In genomic region chr17:68273527-68273926, GRCm38 (mm10) we compare ENCODE assay signal across 9 mouse cellular contexts. TPM values are rescaled to one million over a fixed set of nuclear protein-coding genes. Genes with fewer than 3 reads are reported as not detected.
DNase-seq lines count a peak whose midpoint lies in the region; ATAC-seq lines count a peak whose summit lies in the region.
"Had no signal": no experiment of that assay in that cellular context is flagged by ENCODE, and none has a peak within 500 bp of the region (broad histone marks: within the 10 kb centered on the region; RNA-seq: fewer than 3 reads in every experiment).

Gene L3mbtl4, plus strand, starts transcription at chr17:68273797.

- peak; percentile 88 for ATAC-seq in hindbrain, embryonic 12.5 days (ENCODE audit: low FRiP score)
- ATAC-seq in limb, embryonic 11.5 days (ENCODE audit: insufficient number of reproducible peaks, low FRiP score, low TSS enrichment, low read depth): peak; percentile 65; the same call in 1 of the 2 replicates
- peak; percentile 93 for ATAC-seq in neural tube, embryonic 13.5 days (ENCODE audit: low read depth)

- H3K4me3 ChIP-seq in hindbrain, embryonic 12.5 days: peak within 1 kb of the TSS; percentile 51
- peak within 1 kb of the TSS; percentile 40 for H3K4me3 ChIP-seq in limb, embryonic 11.5 days (ENCODE audit: low read depth, low read length)
- H3K4me3 ChIP-seq in neural tube, embryonic 13.5 days: peak within 1 kb of the TSS; percentile 59

- DNase-seq in adrenal gland, adult 18-20 months (ENCODE audit: low spot score in 2 of 2): peak; percentile 3 to 23
- DNase-seq in adrenal gland, adult 8-10 months: no peak
- DNase-seq in thymus, postnatal 4 days: peak; percentile 15
- DNase-seq in thymus, postnatal 25 days: no peak
- DNase-seq in limb, embryonic 11.5 days (ENCODE audit: low spot score): peak; percentile 56
- no peak for DNase-seq in spleen, postnatal 14 days (ENCODE audit: low spot score in 2 of 2)

- WGBS in hindbrain, embryonic 12.5 days: 1% methylated on average over 27 of the region's 29 CpGs
- WGBS in limb, embryonic 11.5 days: 3% methylated on average over 20 of the region's 29 CpGs
- under 1% methylated on average over 29 of the region's 29 CpGs for WGBS in neural tube, embryonic 13.5 days

- H3K27me3 ChIP-seq in hindbrain, embryonic 12.5 days: peaks cover 18% of the 10 kb centered on the region
- H3K27me3 ChIP-seq in limb, embryonic 11.5 days (ENCODE audit: control insufficient read depth, insufficient read depth, low read length): peaks cover 14% of the 10 kb centered on the region; the same call in 1 of the 2 replicates
- peaks cover 6% of the 10 kb centered on the region; the same call in 1 of the 2 replicates for H3K27me3 ChIP-seq in neural tube, embryonic 13.5 days

- H3K9ac ChIP-seq in hindbrain, embryonic 12.5 days: peak within 1 kb of the TSS; percentile 57
- H3K9ac ChIP-seq in limb, embryonic 11.5 days (ENCODE audit: low read length): no peak within 1 kb of the TSS; the same call in 1 of the 2 replicates
- peak within 1 kb of the TSS; percentile 72 for H3K9ac ChIP-seq in neural tube, embryonic 13.5 days

- H3K9me3 ChIP-seq in hindbrain, embryonic 12.5 days (replicated peaks): no peaks in the 10 kb centered on the region
- H3K9me3 ChIP-seq in limb, embryonic 11.5 days (ENCODE audit: control insufficient read depth, low read length): no peaks in the 10 kb centered on the region
- H3K9me3 ChIP-seq in neural tube, embryonic 13.5 days: no peaks in the 10 kb centered on the region

- H3K4me2 ChIP-seq in hindbrain, embryonic 12.5 days (replicated peaks): peak within 1 kb of the TSS; percentile 95
- peak within 1 kb of the TSS; percentile 98 for H3K4me2 ChIP-seq in limb, embryonic 11.5 days (ENCODE audit: low read depth, severe bottlenecking)
- peak within 1 kb of the TSS; percentile 96 for H3K4me2 ChIP-seq in neural tube, embryonic 13.5 days

- no peak within 1 kb of the TSS for H3K27ac ChIP-seq in hindbrain, embryonic 12.5 days
- no peak within 1 kb of the TSS for H3K27ac ChIP-seq in limb, embryonic 11.5 days (replicated peaks; ENCODE audit: low read depth, low read length)
- H3K27ac ChIP-seq in neural tube, embryonic 13.5 days (replicated peaks): no peak within 1 kb of the TSS

- H3K36me3 ChIP-seq in hindbrain, embryonic 12.5 days: no peaks in the 10 kb centered on the region
- H3K36me3 ChIP-seq in limb, embryonic 11.5 days (ENCODE audit: control insufficient read depth, insufficient read depth, low read length): no peaks in the 10 kb centered on the region
- H3K36me3 ChIP-seq in neural tube, embryonic 13.5 days: no peaks in the 10 kb centered on the region

- H3K4me1 ChIP-seq in hindbrain, embryonic 12.5 days: peaks cover 4% of the 10 kb centered on the region; the same call in 1 of the 2 replicates
- peaks cover 4% of the 10 kb centered on the region; the same call in 1 of the 2 replicates for H3K4me1 ChIP-seq in limb, embryonic 11.5 days (ENCODE audit: control insufficient read depth, insufficient read depth, low read length)
- peaks cover 14% of the 10 kb centered on the region for H3K4me1 ChIP-seq in neural tube, embryonic 13.5 days (replicated peaks)

RNA-seq across cellular contexts. Expression of gene L3mbtl4, which starts in this region (rescaled TPM):
- under 1 TPM; 0.20 to 0.42 TPM for total RNA-seq in adrenal gland, adult 18-20 months (2021)
- total RNA-seq in adrenal gland, adult 8-10 months (2022): under 1 TPM; 0.09 to 0.77 (median 0.30) TPM
- polyA plus RNA-seq in hindbrain, embryonic 12.5 days (2016; fragmentation: Nextera tagmentation; extraction: Ambion mirVana): 0.69 and 0.85 TPM in 2 replicates
- not detected in 2 replicates for polyA plus RNA-seq in limb, embryonic 11.5 days (2014; fragmentation: Nextera tagmentation; extraction: Ambion mirVana)
- 1.7 and 1.8 TPM in 2 replicates for polyA plus RNA-seq in neural tube, embryonic 13.5 days (2015; fragmentation: Nextera tagmentation; extraction: Ambion mirVana)
- polyA plus RNA-seq: spleen, adult 2 months had no signal

Comparison
In these comparisons a context has a peak if more than half of its experiments do, and no peak if none do; other contexts are left out.
1. Peak in DNase-seq in adrenal gland, adult 18-20 months; RNA of the gene not detected or under 1 TPM.
2. Peak in ATAC-seq, H3K4me3 ChIP-seq, H3K9ac ChIP-seq and H3K4me2 ChIP-seq in hindbrain, embryonic 12.5 days; RNA of the gene not detected or under 1 TPM.
3. Peak in DNase-seq, ATAC-seq, H3K4me3 ChIP-seq and H3K4me2 ChIP-seq in limb, embryonic 11.5 days; RNA of the gene not detected or under 1 TPM.